Comparison of ENCODE assay signal across 14 mouse cellular contexts in genomic region chr11:76168976-76169375, GRCm38 (mm10). TPM values are rescaled to one million over a fixed set of nuclear protein-coding genes. Genes with fewer than 3 reads are reported as not detected.
DNase-seq lines count a peak whose midpoint lies in the region; ATAC-seq and TF ChIP-seq lines count a peak whose summit lies in the region.
"Had no signal": no experiment of that assay in that cellular context is flagged by ENCODE, and none has a peak within 500 bp of the region (broad histone marks: within the 10 kb centered on the region; RNA-seq: fewer than 3 reads in every experiment).

No protein-coding gene starts in this region.

- H3K36me3 ChIP-seq in kidney, adult 2 months (ENCODE audit: control insufficient read depth, insufficient read depth, low read length) = peaks cover 2% of the 10 kb centered on the region
- peaks cover 21% of the 10 kb centered on the region for H3K36me3 ChIP-seq in kidney, embryonic 14.5 days (ENCODE audit: control insufficient read depth, insufficient read depth, low read length)

- no peaks in the 10 kb centered on the region; the same call in 1 of the 2 replicates for H3K4me1 ChIP-seq in kidney, adult 2 months (ENCODE audit: control insufficient read depth, insufficient read depth, low read length)
- no peaks in the 10 kb centered on the region for H3K4me1 ChIP-seq in kidney, embryonic 14.5 days (ENCODE audit: control insufficient read depth, insufficient read depth, low read length)
- H3K4me1 ChIP-seq: hindbrain, embryonic 12.5 days had no signal

- no peak overlapping the region for H3K4me3 ChIP-seq in kidney, adult 2 months (ENCODE audit: insufficient read depth, low read depth, low read length)
- H3K4me3 ChIP-seq in kidney, embryonic 14.5 days (ENCODE audit: low read length) = no peak overlapping the region
- H3K4me3 ChIP-seq: hindbrain, embryonic 12.5 days had no signal

- WGBS in kidney, adult 2 months = 35% methylated on average over 3 of the region's 3 CpGs
- 85% methylated on average over 3 of the region's 3 CpGs for WGBS in kidney, embryonic 14.5 days

- no peaks in the 10 kb centered on the region for H3K9me3 ChIP-seq in kidney, embryonic 14.5 days (ENCODE audit: control insufficient read depth, low read length)
- H3K9me3 ChIP-seq: hindbrain, embryonic 12.5 days had no signal

- no peak for TF ChIP-seq CTCF in kidney, adult 2 months (conservative IDR thresholded peaks at IDR 0.05; ENCODE audit: insufficient read depth, insufficient read length, low read depth, low read length)

- H3K27me3 ChIP-seq in kidney, adult 2 months (replicated peaks; ENCODE audit: control insufficient read depth, insufficient read depth, low read length) = no peaks in the 10 kb centered on the region
- H3K27me3 ChIP-seq in kidney, embryonic 14.5 days (ENCODE audit: control insufficient read depth, insufficient read depth, low read length) = no peaks in the 10 kb centered on the region
- H3K27me3 ChIP-seq: CH12.LX; hindbrain, embryonic 12.5 days; Patski had no signal

- no peak overlapping the region for H3K4me2 ChIP-seq in kidney, embryonic 14.5 days (replicated peaks; ENCODE audit: low read depth, low read length)
- H3K4me2 ChIP-seq: hindbrain, embryonic 12.5 days had no signal

- no peak for TF ChIP-seq POLR2A in kidney, adult 2 months (IDR thresholded peaks at IDR 0.05; ENCODE audit: low read depth, low read length)

- no peak overlapping the region for H3K9ac ChIP-seq in kidney, embryonic 14.5 days (ENCODE audit: low read depth, low read length)
- H3K9ac ChIP-seq: hindbrain, embryonic 12.5 days; liver, postnatal 0 days had no signal

- peak; percentile 85 for DNase-seq in kidney, adult 2 months
- DNase-seq in MN1 (ENCODE audit: low spot score) = peak; percentile 29
- peak; percentile 70 for DNase-seq in brain, adult 2 months (ENCODE audit: low read depth, low spot score)
- peak; percentile 52 to 56 for DNase-seq in cerebellum, postnatal 36 days
- no peak for DNase-seq in embryo, embryonic 10.5 days (ENCODE audit: low spot score)
- DNase-seq in B cell, adult 2 months = no peak
- DNase-seq: gastrocnemius, postnatal 25 days; liver, postnatal 0 days; right cerebral cortex, postnatal 4 days had no signal

- no peak overlapping the region for H3K27ac ChIP-seq in kidney, adult 2 months (ENCODE audit: insufficient read depth, low read depth, low read length)
- H3K27ac ChIP-seq in kidney, embryonic 14.5 days (ENCODE audit: low read depth, low read length) = no peak overlapping the region
- H3K27ac ChIP-seq: hindbrain, embryonic 12.5 days had no signal

- no peak for ATAC-seq in kidney, embryonic 14.5 days (ENCODE audit: low FRiP score, low TSS enrichment)
- ATAC-seq: forebrain, embryonic 16.5 days; liver, postnatal 0 days; Patski had no signal

RNA-seq across cellular contexts. Expression of gene Vps53, which starts 10.5 kb away (rescaled TPM):
- 46.2 and 47.5 TPM in 2 replicates for polyA plus RNA-seq in kidney, adult 2 months (2012; rRNA removed)
- polyA plus RNA-seq in kidney, embryonic 14.5 days (2014; fragmentation: Nextera tagmentation; extraction: Ambion mirVana) = 27.3 and 40.8 TPM in 2 replicates

RNA-seq across cellular contexts. Expression of gene Fam57a, which starts 10.5 kb away (rescaled TPM):
- 5.8 and 6.1 TPM in 2 replicates for polyA plus RNA-seq in kidney, adult 2 months (2012; rRNA removed)
- 25.5 and 26.5 TPM in 2 replicates for polyA plus RNA-seq in kidney, embryonic 14.5 days (2014; fragmentation: Nextera tagmentation; extraction: Ambion mirVana)

RNA-seq across cellular contexts. Expression of gene Dbil5, which starts 48.4 kb away (rescaled TPM):
- 0.58 and 1.1 TPM in 2 replicates for polyA plus RNA-seq in kidney, adult 2 months (2012; rRNA removed)
- polyA plus RNA-seq in kidney, embryonic 14.5 days (2014; fragmentation: Nextera tagmentation; extraction: Ambion mirVana) = 1.2 and 1.6 TPM in 2 replicates
- polyA plus RNA-seq: forebrain, embryonic 16.5 days had no signal

RNA-seq across cellular contexts. Expression of gene Gemin4, which starts 48.5 kb away (rescaled TPM):
- 5.1 TPM in 2 replicates for polyA plus RNA-seq in kidney, adult 2 months (2012; rRNA removed)
- polyA plus RNA-seq in kidney, embryonic 14.5 days (2014; fragmentation: Nextera tagmentation; extraction: Ambion mirVana) = 18.8 and 43.8 TPM in 2 replicates

Comparison
In these comparisons a context has a peak if more than half of its experiments do, and no peak if none do; other contexts are left out.
1. DNase-seq: peak in kidney, adult 2 months (single experiment), MN1 (single experiment), brain, adult 2 months (single experiment) and cerebellum, postnatal 36 days (2 of 2); none in embryo, embryonic 10.5 days (single experiment) and B cell, adult 2 months (0 of 2).